Mouse (Mus musculus) kidney, postnatal 0 days (tissue): ENCODE measurements around the gene Gal3st1. TPM values are rescaled to one million over a fixed set of nuclear protein-coding genes. Genes with fewer than 3 reads are reported as not detected.
"Not testable (repeated sequence)": the region's sequence is repeated elsewhere in the genome, so short reads cannot be mapped to it uniquely, and the experiment has no call there.

Experiments
- ATAC-seq: fragments of 200-750 bp; cut with Nextera tagmentation; replicated peaks from 2 replicates; pipeline ENCODE4 v1.8.0; 2017; ENCODE audit warnings: low read depth, moderate number of reproducible peaks, moderate TSS enrichment, moderate library complexity; ENCODE audit not compliant: low FRiP score
- DNase-seq: peaks from one replicate; pipeline ENCODE4 v3.0.0-alpha.2; 2016; ENCODE audit warnings: low spot score
- H3K27ac ChIP-seq: fragments of 300-500 bp; sonication (generic); 2 replicates; pipeline ENCODE4 v1.5.1; 2014; ENCODE audit warnings: mild to moderate bottlenecking
- H3K27me3 ChIP-seq: fragments of 300-500 bp; sonication (generic); 2 replicates; pipeline ENCODE4 v1.6.1; 2014; ENCODE audit warnings: low read length, mixed read lengths; ENCODE audit not compliant: insufficient read depth
- H3K36me3 ChIP-seq: fragments of 300-500 bp; sonication (generic); 2 replicates; pipeline ENCODE4 v1.6.1; 2014; ENCODE audit warnings: low read length, mixed read lengths; ENCODE audit not compliant: insufficient read depth
- H3K4me1 ChIP-seq: fragments of 300-500 bp; sonication (generic); replicated peaks from 2 replicates; pipeline ENCODE4 v1.6.1; 2014; ENCODE audit warnings: antibody characterized with exemption, low read length, mixed read lengths; ENCODE audit not compliant: insufficient read depth
- H3K4me2 ChIP-seq: fragments of 300-500 bp; sonication (generic); 2 replicates; pipeline ENCODE4 v1.6.1; 2014; ENCODE audit warnings: mild to moderate bottlenecking, low read length, moderate library complexity, mixed read lengths
- H3K4me3 ChIP-seq: fragments of 300-500 bp; sonication (generic); replicated peaks from 2 replicates; pipeline ENCODE4 v1.5.1; 2014; ENCODE audit warnings: low read depth, low read length
- H3K9ac ChIP-seq: fragments of 300-500 bp; sonication (generic); 2 replicates; pipeline ENCODE4 v1.6.1; 2014; ENCODE audit warnings: low read depth, low read length
- H3K9me3 ChIP-seq: fragments of 300-500 bp; sonication (generic); replicated peaks from 2 replicates; pipeline ENCODE4 v1.6.1; 2016; ENCODE audit warnings: low read length, inconsistent platforms, mixed read lengths
- CTCF ChIP-seq: IDR thresholded peaks from 2 replicates; pipeline ENCODE4 v1.5.1; 2016; ENCODE audit warnings: antibody characterized with exemption, low read depth, mild to moderate bottlenecking, moderate library complexity
- WGBS: fragments of 180-500 bp; shearing (Covaris S2); extraction: QIAGEN DNeasy Blood & Tissue Kit; methylation state at CpG from one replicate; pipeline ENCODE4 v1.1.7; 2014; 5-methylcytosine and 5-hydroxymethylcytosine counted together
- polyA plus RNA-seq: library from polyadenylated mRNA; unstranded; fragments of >200 nt; fragmentation: Nextera tagmentation; extraction: Ambion mirVana; gene quantifications from 2 replicates; pipeline ENCODE4 v1.2.1, GENCODE M21; 2015

Gene Gal3st1
- polyA plus RNA-seq, 1 experiment from 2014 or later, result 30.3 TPM

- no peak overlapping the region for H3K4me3 ChIP-seq
- H3K36me3 ChIP-seq, result no peaks in the 10 kb centered on the region
- H3K9me3 ChIP-seq, result no peaks in the 10 kb centered on the region
- ATAC-seq (no peak), DNase-seq (no peak)
- 19% methylated on average over 1 of the region's 1 CpGs for WGBS
- H3K4me2 ChIP-seq, result no peak overlapping the region
- no peak overlapping the region for H3K27ac ChIP-seq
- H3K9ac ChIP-seq, result no peak overlapping the region
- no peaks in the 10 kb centered on the region for H3K4me1 ChIP-seq
- no peaks in the 10 kb centered on the region for H3K27me3 ChIP-seq
- no peak for TF ChIP-seq CTCF
These were observed 37.0 kb upstream of the Gal3st1 start for GRCm38 (mm10) chr11:3946386-3946785.

- H3K27ac ChIP-seq, H3K9me3 ChIP-seq, H3K36me3 ChIP-seq, H3K4me2 ChIP-seq, H3K4me3 ChIP-seq, H3K4me1 ChIP-seq, H3K27me3 ChIP-seq, ATAC-seq, DNase-seq, H3K9ac ChIP-seq: not testable (repeated sequence)
- 85% methylated on average over 5 of the region's 5 CpGs for WGBS
These were observed 28.6 kb upstream of the Gal3st1 start for GRCm38 (mm10) chr11:3954876-3955275.

GRCm38 (mm10) chr11:3955371-3955770 lies 28.1 kb upstream of the Gal3st1 start:
- H3K36me3 ChIP-seq, H3K4me2 ChIP-seq, DNase-seq, H3K9me3 ChIP-seq, H3K4me1 ChIP-seq, H3K4me3 ChIP-seq, H3K9ac ChIP-seq, H3K27ac ChIP-seq, ATAC-seq, H3K27me3 ChIP-seq: not testable (repeated sequence)
- 70% methylated on average over 4 of the region's 4 CpGs for WGBS

- Histone ChIP-seq H3K36me3 (no peaks in the 10 kb centered on the region), H3K4me3 (no peak overlapping the region), H3K9ac (no peak overlapping the region), H3K27ac (no peak overlapping the region), H3K27me3 (no peaks in the 10 kb centered on the region), H3K9me3 (no peaks in the 10 kb centered on the region), H3K4me1 (0 out of 2 replicates have a peak, but pooled peaks cover 6% of the 10 kb centered on the region), H3K4me2 (no peak overlapping the region)
- TF ChIP-seq CTCF, result no peak
- WGBS, result 58% methylated on average over 1 of the region's 2 CpGs
- ATAC-seq (no peak), DNase-seq (no peak)
These were observed 22.5 kb upstream of the Gal3st1 start for GRCm38 (mm10) chr11:3960901-3961300.

- no peaks in the 10 kb centered on the region for H3K27me3 ChIP-seq
These were observed 21.7 kb upstream of the Gal3st1 start for GRCm38 (mm10) chr11:3961761-3962160.

GRCm38 (mm10) chr11:3963155-3963554 lies 20.3 kb upstream of the Gal3st1 start:
- Histone ChIP-seq H3K36me3 (peaks cover 3% of the 10 kb centered on the region; the same call in 1 of the 2 replicates), H3K9me3 (no peaks in the 10 kb centered on the region), H3K4me1 (0 out of 2 replicates have a peak, but pooled peaks cover 6% of the 10 kb centered on the region), H3K27me3 (no peaks in the 10 kb centered on the region), H3K4me3 (0 out of 2 replicates have a peak overlapping the region, but pooled peaks have one; percentile 64), H3K4me2 (peak overlapping the region; percentile 74; the same call in 1 of the 2 replicates), H3K9ac (peak overlapping the region; percentile 64; the same call in 1 of the 2 replicates), H3K27ac (peak overlapping the region; percentile 84; the same call in 1 of the 2 replicates)
- no peak for TF ChIP-seq CTCF
- no peak for DNase-seq
- WGBS, result 87% methylated on average over 10 of the region's 10 CpGs
- ATAC-seq, result peak; percentile 38; the same call in 1 of the 2 replicates

More at GRCm38 (mm10) chr11:3961761-3962160, 21.7 kb upstream of the Gal3st1 start:
- 66% methylated on average over 3 of the region's 3 CpGs for WGBS
- no peaks in the 10 kb centered on the region for H3K9me3 ChIP-seq
- no peak overlapping the region for H3K4me2 ChIP-seq
- H3K4me3 ChIP-seq, result no peak overlapping the region
- TF ChIP-seq CTCF, result no peak
- ATAC-seq (no peak), DNase-seq (no peak)
- H3K9ac ChIP-seq, result no peak overlapping the region
- H3K27ac ChIP-seq, result no peak overlapping the region
- 0 out of 2 replicates have a peak, but pooled peaks cover 6% of the 10 kb centered on the region for H3K4me1 ChIP-seq
- H3K36me3 ChIP-seq, result no peaks in the 10 kb centered on the region
